Mouse (Mus musculus) kidney, postnatal 0 days (tissue): ENCODE data around the gene Armh3. TPM values are rescaled to one million over a fixed set of nuclear protein-coding genes. Genes with fewer than 3 reads are reported as not detected.
"Not testable (repeated sequence)": the region's sequence is repeated elsewhere in the genome, so short reads cannot be mapped to it uniquely, and the experiment has no call there.

Experiments used
- ATAC-seq: fragments of 200-750 bp; cut with Nextera tagmentation; replicated peaks from 2 replicates; pipeline ENCODE4 v1.8.0; 2017; ENCODE audit warnings: low read depth, moderate number of reproducible peaks, moderate TSS enrichment, moderate library complexity; ENCODE audit not compliant: low FRiP score
- DNase-seq: peaks from one replicate; pipeline ENCODE4 v3.0.0-alpha.2; 2016; ENCODE audit warnings: low spot score
- H3K27ac ChIP-seq: fragments of 300-500 bp; sonication (generic); 2 replicates; pipeline ENCODE4 v1.5.1; 2014; ENCODE audit warnings: mild to moderate bottlenecking
- H3K27me3 ChIP-seq: fragments of 300-500 bp; sonication (generic); 2 replicates; pipeline ENCODE4 v1.6.1; 2014; ENCODE audit warnings: low read length, mixed read lengths; ENCODE audit not compliant: insufficient read depth
- H3K36me3 ChIP-seq: fragments of 300-500 bp; sonication (generic); 2 replicates; pipeline ENCODE4 v1.6.1; 2014; ENCODE audit warnings: low read length, mixed read lengths; ENCODE audit not compliant: insufficient read depth
- H3K4me1 ChIP-seq: fragments of 300-500 bp; sonication (generic); replicated peaks from 2 replicates; pipeline ENCODE4 v1.6.1; 2014; ENCODE audit warnings: antibody characterized with exemption, low read length, mixed read lengths; ENCODE audit not compliant: insufficient read depth
- H3K4me2 ChIP-seq: fragments of 300-500 bp; sonication (generic); 2 replicates; pipeline ENCODE4 v1.6.1; 2014; ENCODE audit warnings: mild to moderate bottlenecking, low read length, moderate library complexity, mixed read lengths
- H3K4me3 ChIP-seq: fragments of 300-500 bp; sonication (generic); replicated peaks from 2 replicates; pipeline ENCODE4 v1.5.1; 2014; ENCODE audit warnings: low read depth, low read length
- H3K9ac ChIP-seq: fragments of 300-500 bp; sonication (generic); 2 replicates; pipeline ENCODE4 v1.6.1; 2014; ENCODE audit warnings: low read depth, low read length
- H3K9me3 ChIP-seq: fragments of 300-500 bp; sonication (generic); replicated peaks from 2 replicates; pipeline ENCODE4 v1.6.1; 2016; ENCODE audit warnings: low read length, inconsistent platforms, mixed read lengths
- CTCF ChIP-seq: IDR thresholded peaks from 2 replicates; pipeline ENCODE4 v1.5.1; 2016; ENCODE audit warnings: antibody characterized with exemption, low read depth, mild to moderate bottlenecking, moderate library complexity
- WGBS: fragments of 180-500 bp; shearing (Covaris S2); extraction: QIAGEN DNeasy Blood & Tissue Kit; methylation state at CpG from one replicate; pipeline ENCODE4 v1.1.7; 2014; 5-methylcytosine and 5-hydroxymethylcytosine counted together
- polyA plus RNA-seq: library from polyadenylated mRNA; unstranded; fragments of >200 nt; fragmentation: Nextera tagmentation; extraction: Ambion mirVana; gene quantifications from 2 replicates; pipeline ENCODE4 v1.2.1, GENCODE M21; 2015

The Armh3 gene
- polyA plus RNA-seq, 1 experiment from 2014 or later, result 13.2 TPM

DNA sequence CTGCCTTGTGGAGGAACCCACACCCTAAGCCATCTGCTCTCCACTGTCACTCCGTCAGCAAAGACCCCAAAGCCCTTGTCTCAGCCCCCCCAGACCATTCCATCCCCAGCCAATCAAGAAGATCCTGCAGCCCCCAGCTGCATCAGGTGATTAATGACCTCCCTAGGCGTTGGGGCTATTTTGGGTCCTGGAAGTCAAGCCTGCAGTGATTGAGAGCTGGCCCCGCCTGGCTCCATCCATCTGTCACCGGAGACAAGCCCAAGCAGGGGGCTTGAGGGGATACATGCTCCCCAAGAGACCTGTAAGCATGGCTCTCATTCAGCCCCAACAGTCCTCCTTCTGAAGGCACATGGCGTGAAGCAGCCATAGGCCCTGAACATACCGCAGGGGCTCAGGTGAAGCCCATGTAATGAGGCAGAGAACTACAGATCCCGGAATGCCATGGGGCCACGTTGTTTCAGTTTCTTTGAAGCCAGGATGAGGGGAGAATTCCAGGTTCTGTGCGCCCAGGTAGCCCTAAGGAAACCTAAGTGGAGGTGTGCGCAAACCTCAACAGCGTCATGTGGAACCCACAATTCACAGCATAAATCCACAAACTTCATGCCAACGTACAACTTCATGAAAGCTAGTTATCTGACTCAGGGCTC is 187.1 kb downstream of the Armh3 start:
- H3K27me3 ChIP-seq, result no peaks in the 10 kb centered on the region
- no peaks in the 10 kb centered on the region for H3K36me3 ChIP-seq
- 62% methylated on average over 12 of the region's 12 CpGs for WGBS
- H3K4me1 ChIP-seq, result peaks cover 14% of the 10 kb centered on the region
- no peak overlapping the region for H3K4me2 ChIP-seq
- H3K9me3 ChIP-seq, result no peaks in the 10 kb centered on the region
- DNase-seq (no peak), ATAC-seq (no peak)
- H3K27ac ChIP-seq, result no peak overlapping the region
- TF ChIP-seq CTCF, result no peak
- no peak overlapping the region for H3K9ac ChIP-seq
- H3K4me3 ChIP-seq, result no peak overlapping the region

DNA sequence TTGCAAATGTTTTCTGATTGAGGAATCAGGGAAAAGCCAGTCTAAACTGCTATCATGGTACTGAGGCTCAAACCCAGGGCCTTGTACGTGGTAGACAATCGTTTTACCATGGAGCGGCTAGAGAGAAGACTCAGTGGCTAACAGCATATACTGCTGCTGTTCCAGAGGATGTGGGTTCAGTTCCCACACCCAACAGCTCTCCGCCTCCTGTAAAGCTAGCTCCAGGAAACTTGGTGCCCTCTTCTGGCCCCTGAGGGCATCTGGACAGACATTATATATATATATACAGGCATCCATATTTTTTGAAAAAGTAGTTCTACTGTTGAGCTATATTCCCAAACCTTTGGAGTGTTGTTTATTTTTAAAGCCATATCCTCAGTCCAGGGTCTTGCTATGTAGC is 190.6 kb downstream of the Armh3 start:
- WGBS, result 91% methylated on average over 4 of the region's 4 CpGs

DNA sequence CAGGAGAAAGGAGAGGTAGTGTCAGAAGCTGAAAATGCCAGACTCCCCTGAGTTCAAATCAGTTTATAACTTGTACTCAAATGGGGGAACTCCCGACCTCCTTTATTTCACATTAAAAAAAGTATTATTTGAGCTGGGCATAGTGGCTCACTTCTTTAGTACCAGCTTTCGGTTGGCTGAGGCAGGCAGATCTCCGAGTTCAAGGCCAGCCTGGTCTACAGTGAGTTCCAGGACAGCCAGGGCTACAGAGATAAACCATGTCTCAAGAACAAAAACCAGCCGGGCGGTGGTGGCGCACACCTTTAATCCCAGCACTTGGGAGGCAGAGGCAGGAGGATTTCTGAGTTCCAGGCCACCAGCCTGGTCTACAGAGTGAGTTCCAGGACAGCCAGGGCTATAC is 192.5 kb downstream of the Armh3 start:
- 95% methylated on average over 6 of the region's 6 CpGs for WGBS
- not testable (repeated sequence) for DNase-seq, ATAC-seq

More for the DNA sequence above, 190.6 kb downstream of the Armh3 start:
- no peak overlapping the region for H3K4me3 ChIP-seq
- no peaks in the 10 kb centered on the region for H3K36me3 ChIP-seq
- no peak for DNase-seq
- H3K27me3 ChIP-seq, result no peaks in the 10 kb centered on the region
- H3K27ac ChIP-seq, result no peak overlapping the region
- no peak for TF ChIP-seq CTCF
- no peak overlapping the region for H3K4me2 ChIP-seq
- ATAC-seq, result no peak
- no peak overlapping the region for H3K9ac ChIP-seq
- H3K4me1 ChIP-seq, result peaks cover 5% of the 10 kb centered on the region; the same call in 1 of the 2 replicates
- no peaks in the 10 kb centered on the region for H3K9me3 ChIP-seq

DNA sequence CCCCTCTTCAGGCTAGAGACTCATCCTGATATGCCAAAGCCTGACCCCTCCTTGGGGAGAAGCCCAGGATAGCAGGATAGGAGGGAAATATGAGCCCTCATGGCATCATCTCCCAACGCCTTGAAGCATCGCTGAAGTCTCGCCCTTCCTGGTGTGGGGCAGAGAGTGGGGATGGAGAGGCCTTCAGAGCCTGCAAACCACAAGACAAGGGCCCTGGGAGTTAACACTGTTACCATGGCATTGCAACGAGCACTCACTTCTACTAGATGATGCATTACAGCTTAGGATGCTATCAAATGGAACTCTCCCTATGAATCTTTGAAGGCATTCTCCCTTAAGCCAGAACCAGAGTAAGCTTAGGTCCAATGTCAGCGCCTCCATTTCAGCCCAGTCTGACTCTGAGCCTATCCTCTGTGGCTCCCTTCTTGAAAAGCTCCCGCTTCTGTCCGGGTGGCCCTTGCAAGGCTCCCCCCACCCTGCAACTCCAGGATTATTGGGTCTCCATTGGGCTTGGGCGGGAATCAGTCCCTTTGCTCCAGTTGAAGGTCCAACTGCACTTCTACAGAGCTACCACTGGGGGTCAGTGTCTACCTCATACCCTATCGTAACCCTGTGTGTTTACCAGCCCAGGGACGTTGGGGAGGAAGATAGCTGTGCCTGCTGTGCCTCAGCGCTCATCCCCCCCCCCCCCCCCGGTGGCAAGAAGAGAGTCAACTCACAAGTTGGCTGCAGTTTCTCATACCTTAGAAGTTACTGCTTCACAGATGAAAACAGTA is 193.5 kb downstream of the Armh3 start:
- H3K27me3 ChIP-seq, result no peaks in the 10 kb centered on the region

More for the DNA sequence above, 192.5 kb downstream of the Armh3 start:
- not testable (repeated sequence) for H3K27ac ChIP-seq, H3K36me3 ChIP-seq, H3K4me2 ChIP-seq, H3K4me3 ChIP-seq, H3K27me3 ChIP-seq, H3K9me3 ChIP-seq, H3K9ac ChIP-seq, H3K4me1 ChIP-seq

DNA sequence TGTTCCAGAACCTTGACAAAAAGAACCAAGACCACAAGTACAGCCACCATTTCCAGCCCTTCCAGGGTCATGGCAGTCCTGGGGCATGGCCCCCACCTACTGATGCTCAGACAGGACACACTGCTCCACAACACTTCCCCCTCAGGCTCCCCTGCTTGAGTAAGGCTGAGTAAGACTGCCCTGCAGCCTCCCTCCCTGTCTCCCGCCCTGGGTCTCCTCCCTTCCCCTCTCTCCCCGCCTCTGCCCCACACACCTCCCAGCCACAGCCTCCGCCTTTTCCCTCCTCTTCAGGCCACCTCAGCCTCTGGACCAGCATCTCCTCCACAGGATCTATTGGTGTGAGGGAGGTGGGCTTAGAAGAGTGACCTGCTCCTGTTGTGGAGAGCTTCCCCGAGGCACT is 194.9 kb downstream of the Armh3 start:
- Histone ChIP-seq H3K27me3 (no peaks in the 10 kb centered on the region), H3K9ac (no peak overlapping the region), H3K4me3 (no peak overlapping the region), H3K27ac (no peak overlapping the region), H3K9me3 (no peaks in the 10 kb centered on the region), H3K4me1 (no peaks in the 10 kb centered on the region), H3K4me2 (no peak overlapping the region), H3K36me3 (no peaks in the 10 kb centered on the region)
- DNase-seq (no peak), ATAC-seq (no peak)
- WGBS, result 21% methylated on average over 4 of the region's 4 CpGs
- no peak for TF ChIP-seq CTCF

More for the DNA sequence above, 193.5 kb downstream of the Armh3 start:
- H3K4me2 ChIP-seq, result no peak overlapping the region
- TF ChIP-seq CTCF, result peak; percentile 82
- H3K27ac ChIP-seq, result no peak overlapping the region
- 20% methylated on average over 12 of the region's 12 CpGs for WGBS
- no peaks in the 10 kb centered on the region for H3K36me3 ChIP-seq
- no peak overlapping the region for H3K9ac ChIP-seq
- DNase-seq (peak; percentile 75), ATAC-seq (no peak)
- H3K4me1 ChIP-seq, result no peaks in the 10 kb centered on the region
- H3K9me3 ChIP-seq, result no peaks in the 10 kb centered on the region
- no peak overlapping the region for H3K4me3 ChIP-seq

DNA sequence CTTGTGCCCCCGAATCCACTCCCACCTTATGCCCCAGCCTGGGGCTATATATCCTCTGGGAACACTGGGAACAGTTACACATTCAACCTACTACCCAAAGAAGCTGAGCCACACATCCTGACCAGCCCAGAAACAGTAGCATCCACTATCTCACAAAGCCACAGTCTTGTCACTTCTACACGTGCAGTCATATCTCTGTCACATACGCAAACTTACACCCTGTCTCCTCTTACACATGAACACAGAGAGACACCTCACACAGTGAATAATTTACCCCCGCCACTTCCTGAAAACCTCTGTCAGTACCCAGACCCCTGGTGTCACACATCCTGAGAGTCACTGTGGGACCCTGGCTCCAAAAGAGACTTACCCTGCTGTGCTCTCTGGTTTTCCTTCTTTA is 195.6 kb downstream of the Armh3 start:
- WGBS, result 73% methylated on average over 4 of the region's 4 CpGs
- no peak for TF ChIP-seq CTCF
- no peak overlapping the region for H3K4me3 ChIP-seq
- no peak overlapping the region for H3K27ac ChIP-seq
- no peak for DNase-seq
- H3K9ac ChIP-seq, result no peak overlapping the region
- no peaks in the 10 kb centered on the region for H3K27me3 ChIP-seq
- no peaks in the 10 kb centered on the region for H3K4me1 ChIP-seq
- no peak for ATAC-seq
- no peaks in the 10 kb centered on the region for H3K9me3 ChIP-seq
- H3K36me3 ChIP-seq, result no peaks in the 10 kb centered on the region
- no peak overlapping the region for H3K4me2 ChIP-seq
